Mouse (Mus musculus) limb, embryonic 11.5 days (tissue): ENCODE measurements around the gene AV320801. TPM values are rescaled to one million over a fixed set of nuclear protein-coding genes. Genes with fewer than 3 reads are reported as not detected.
"Not testable (repeated sequence)": the region's sequence is repeated elsewhere in the genome, so short reads cannot be mapped to it uniquely, and the experiment has no call there.

Source experiments
- ATAC-seq: fragments of 200-750 bp; cut with Nextera tagmentation; 2 replicates; pipeline ENCODE4 v1.8.0; 2017; ENCODE audit warnings: low read depth; ENCODE audit not compliant: insufficient number of reproducible peaks, low FRiP score, low TSS enrichment
- DNase-seq: peaks from one replicate; pipeline ENCODE4 v3.0.0-alpha.2; 2015; ENCODE audit warnings: low spot score
- H3K27ac ChIP-seq: fragments of 300-500 bp; sonication (generic); replicated peaks from 2 replicates; pipeline ENCODE4 v1.5.1; 2014; ENCODE audit warnings: low read depth, mild to moderate bottlenecking, low read length
- H3K27me3 ChIP-seq: fragments of 300-500 bp; sonication (generic); 2 replicates; pipeline ENCODE4 v1.6.1; 2014; ENCODE audit warnings: mild to moderate bottlenecking, low read length, mixed read lengths; ENCODE audit not compliant: control insufficient read depth, insufficient read depth
- H3K36me3 ChIP-seq: fragments of 300-500 bp; sonication (generic); 2 replicates; pipeline ENCODE4 v1.6.1; 2014; ENCODE audit warnings: mild to moderate bottlenecking, low read length, moderate library complexity, mixed read lengths; ENCODE audit not compliant: control insufficient read depth, insufficient read depth
- H3K4me1 ChIP-seq: fragments of 300-500 bp; sonication (generic); 2 replicates; pipeline ENCODE4 v1.6.1; 2014; ENCODE audit warnings: low read length, mixed read lengths; ENCODE audit not compliant: control insufficient read depth, insufficient read depth
- H3K4me2 ChIP-seq: fragments of 300-500 bp; sonication (generic); 2 replicates; pipeline ENCODE4 v1.6.1; 2014; ENCODE audit warnings: low read depth, mild to moderate bottlenecking, moderate library complexity; ENCODE audit not compliant: severe bottlenecking
- H3K4me3 ChIP-seq: fragments of 300-500 bp; sonication (generic); 2 replicates; pipeline ENCODE4 v1.5.1; 2014; ENCODE audit warnings: low read depth, low read length
- H3K9ac ChIP-seq: fragments of 300-500 bp; sonication (generic); 2 replicates; pipeline ENCODE4 v1.6.1; 2014; ENCODE audit warnings: mild to moderate bottlenecking, low read length
- H3K9me3 ChIP-seq: fragments of 300-500 bp; sonication (generic); 2 replicates; pipeline ENCODE4 v1.6.1; 2016; ENCODE audit warnings: low read length; ENCODE audit not compliant: control insufficient read depth
- WGBS: fragments of 180-500 bp; shearing (Covaris S2); extraction: QIAGEN DNeasy Blood & Tissue Kit; methylation state at CpG from one replicate; pipeline ENCODE4 v1.1.7; 2014; 5-methylcytosine and 5-hydroxymethylcytosine counted together
- polyA plus RNA-seq: library from polyadenylated mRNA; unstranded; fragments of >200 nt; fragmentation: Nextera tagmentation; extraction: Ambion mirVana; gene quantifications from 2 replicates; pipeline ENCODE4 v1.2.1, GENCODE M21; 2014

Gene AV320801
- not detected in 2 replicates for polyA plus RNA-seq

GRCm38 (mm10) chrX:135494288-135494687, at the start of gene AV320801:
AV320801 (plus strand) TSS chrX:135494588.
- H3K9ac ChIP-seq, ATAC-seq: not testable (repeated sequence)
- WGBS, result 100% methylated on average over 5 of the region's 14 CpGs

GRCm38 (mm10) chrX:135464160-135464559, 30.2 kb upstream of the AV320801 start:
- not testable (repeated sequence) for ATAC-seq, H3K9me3 ChIP-seq, H3K36me3 ChIP-seq, H3K9ac ChIP-seq, H3K4me3 ChIP-seq, H3K27ac ChIP-seq, DNase-seq, H3K4me1 ChIP-seq, H3K27me3 ChIP-seq, H3K4me2 ChIP-seq
- no CpG with 5 or more reads among the region's 3 CpGs for WGBS

More at GRCm38 (mm10) chrX:135494288-135494687, at the start of gene AV320801:
- not testable (repeated sequence) for H3K9me3 ChIP-seq, H3K36me3 ChIP-seq, H3K27me3 ChIP-seq, H3K4me3 ChIP-seq, DNase-seq, H3K27ac ChIP-seq, H3K4me2 ChIP-seq, H3K4me1 ChIP-seq

GRCm38 (mm10) chrX:135481902-135482301, 12.5 kb upstream of the AV320801 start:
- not testable (repeated sequence) for ATAC-seq, H3K36me3 ChIP-seq, DNase-seq, H3K4me3 ChIP-seq, H3K9me3 ChIP-seq, H3K27ac ChIP-seq, H3K4me2 ChIP-seq, H3K9ac ChIP-seq, H3K27me3 ChIP-seq, H3K4me1 ChIP-seq
- WGBS, result no CpG with 5 or more reads among the region's 6 CpGs

GRCm38 (mm10) chrX:135483183-135483582, 11.2 kb upstream of the AV320801 start:
- ATAC-seq, H3K9ac ChIP-seq, H3K4me2 ChIP-seq, H3K4me1 ChIP-seq, DNase-seq, H3K36me3 ChIP-seq, H3K27me3 ChIP-seq, H3K4me3 ChIP-seq, H3K27ac ChIP-seq, H3K9me3 ChIP-seq: not testable (repeated sequence)
- no CpG with 5 or more reads among the region's 3 CpGs for WGBS

Other genes starting within 250 kb of the AV320801 start
- gene Pramel3, start 192.3 kb upstream of the AV320801 start, polyA plus RNA-seq, result not detected in 2 replicates
- not detected in 2 replicates for gene Gm5128, start 121.3 kb upstream of the AV320801 start, polyA plus RNA-seq
- gene Gm7903, start 60.8 kb upstream of the AV320801 start, polyA plus RNA-seq, result not detected in 2 replicates
- 0.15 TPM in 1 of 2 replicates, not detected in the other for gene Nxf7, start 104.2 kb downstream of the AV320801 start, polyA plus RNA-seq
- not detected in 2 replicates for gene Prame, start 133.1 kb downstream of the AV320801 start, polyA plus RNA-seq
- 0.08 TPM in 1 of 2 replicates, not detected in the other for gene Tcp11x2, start 199.2 kb downstream of the AV320801 start, polyA plus RNA-seq
- not detected in 2 replicates for gene Tmsb15a, start 230.7 kb downstream of the AV320801 start, polyA plus RNA-seq
- 11.1 and 11.4 TPM in 2 replicates for gene Armcx5, start 248.1 kb downstream of the AV320801 start, polyA plus RNA-seq
- 60.6 and 70.6 TPM in 2 replicates for gene Gprasp1, start 248.1 kb downstream of the AV320801 start, polyA plus RNA-seq